Mouse (Mus musculus): Measurements from ENCODE around the gene Apex2.

Gene Apex2

DNA sequence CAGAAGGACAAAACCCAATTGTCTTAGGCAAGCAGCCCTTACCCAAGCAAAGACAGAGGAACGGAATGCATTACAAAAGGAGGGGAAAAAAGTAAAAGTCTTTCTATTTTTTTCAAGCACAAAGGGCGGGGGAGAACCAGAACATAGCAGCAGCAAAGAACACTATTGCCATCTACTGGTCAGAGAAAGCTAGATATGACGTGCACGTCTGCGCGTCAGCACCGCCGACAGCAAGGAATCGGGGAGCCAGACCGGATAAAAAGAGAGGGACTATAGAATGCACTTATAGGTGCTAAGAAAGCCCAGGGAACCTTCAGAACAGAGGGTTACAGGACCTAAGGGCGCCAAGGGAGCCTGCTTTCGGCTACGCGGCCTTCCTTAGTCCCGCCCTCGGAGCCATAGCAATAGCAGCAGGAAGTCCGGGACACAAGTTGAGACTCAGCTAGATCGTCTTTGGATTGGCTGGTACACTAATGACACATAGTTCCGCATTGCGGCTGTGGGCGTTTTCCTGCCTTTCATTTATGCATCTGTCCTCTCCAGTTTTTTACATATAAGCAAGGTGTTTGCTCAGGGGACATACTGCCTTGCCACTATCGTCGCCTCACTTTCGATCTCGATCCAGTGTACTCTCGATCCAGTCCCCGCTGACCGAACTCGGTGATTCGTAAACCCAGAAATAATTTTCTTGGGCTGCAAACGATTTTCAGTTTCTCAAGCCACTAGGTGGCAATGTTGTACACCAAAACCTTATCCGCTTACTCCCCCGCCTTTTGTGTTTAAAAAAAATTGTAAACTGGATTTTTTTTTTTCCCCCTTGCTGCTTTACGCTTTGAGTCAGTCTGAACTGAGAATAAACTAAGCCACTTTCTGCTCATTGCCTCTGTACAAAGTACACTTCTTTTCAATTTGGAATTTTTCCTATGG, 111.6 kb downstream of the Apex2 start:
- under 1% methylated on average over 34 of the region's 34 CpGs for WGBS

GRCm38 (mm10) chrX:150471416-150471815, 118.3 kb downstream of the Apex2 start:
- WGBS, result 79% methylated on average over 1 of the region's 1 CpGs

Measured in cerebral cortex, adult 2 months (tissue).